Mouse (Mus musculus): ENCODE measurements at regions not wholly inside any gene's neighbourhood (a gene's known extent, or its start where the extent isn't known, plus 50 kb on each side); places are given as distances from the start of the nearest gene placed in this dataset.

- TF ChIP-seq CTCF (IDR thresholded peaks at IDR 0.05; ENCODE audit: control insufficient read depth, insufficient read depth, insufficient replicate concordance, low read depth, low read length) (no peak), POLR2A (IDR thresholded peaks at IDR 0.05; ENCODE audit: control insufficient read depth, low read depth, low read length) (no peak)
These were observed 136.7 kb downstream of the Btg1 start for GRCm38 (mm10) chr10:96753521-96753920.
